Mouse (Mus musculus) CH12.LX (cell line): Measurements from ENCODE around the gene Scrn2. TPM values are rescaled to one million over a fixed set of nuclear protein-coding genes. Genes with fewer than 3 reads are reported as not detected.

Experiments used
- DNase-seq: peaks from one replicate; pipeline ENCODE4 v3.0.0-alpha.2; 2013; ENCODE audit errors: extremely low read depth
- H3K27ac ChIP-seq: 2 replicates; pipeline ENCODE4 v1.5.1; 2012; ENCODE audit warnings: low read depth, mild to moderate bottlenecking, control low read depth, moderate library complexity; ENCODE audit not compliant: insufficient read depth
- H3K27me3 ChIP-seq: replicated peaks from 2 replicates; pipeline ENCODE3; 2012; ENCODE audit warnings: inconsistent platforms
- H3K36me3 ChIP-seq, 2 experiments: replicated peaks in 1 of 2; 2 replicates each; pipeline versions ENCODE3 to v1.6.1; 2012; ENCODE audit warnings: inconsistent platforms in 1 of 2, low read length in 1 of 2, mild to moderate bottlenecking in 1 of 2, mixed read lengths in 1 of 2, moderate library complexity in 1 of 2; ENCODE audit not compliant: control insufficient read depth in 1 of 2, insufficient read depth in 1 of 2
- H3K4me1 ChIP-seq, 2 experiments: 2 replicates each; pipeline ENCODE4 v1.6.1; 2012; ENCODE audit warnings: inconsistent platforms in 1 of 2, moderate library complexity in 1 of 2; ENCODE audit not compliant: insufficient read depth in 2 of 2, control insufficient read depth in 1 of 2
- H3K4me2 ChIP-seq: 2 replicates; pipeline ENCODE4 v1.6.1; 2012; ENCODE audit warnings: low read depth, mild to moderate bottlenecking, control low read depth; ENCODE audit not compliant: poor library complexity, insufficient read depth, severe bottlenecking
- H3K4me3 ChIP-seq, 3 experiments: fragments of 150-350 bp in 1 of 3; sonication (generic) in 1 of 3; replicated peaks in 1 of 3; 2 replicates each; pipeline versions ENCODE3 to v1.5.1; 2011 to 2012; ENCODE audit warnings: low read depth in 2 of 3, low read length in 2 of 3, mild to moderate bottlenecking in 2 of 3, moderate library complexity in 2 of 3, control low read depth in 1 of 3, improper control_type of control experiment in 1 of 3, inconsistent platforms in 1 of 3, mixed read lengths in 1 of 3; ENCODE audit not compliant: poor library complexity in 1 of 3
- H3K79me2 ChIP-seq: replicated peaks from 2 replicates; pipeline ENCODE4 v1.6.1; 2012; ENCODE audit warnings: mild to moderate bottlenecking, moderate library complexity; ENCODE audit not compliant: control insufficient read depth, poor library complexity, insufficient read depth, severe bottlenecking; ENCODE audit errors: extremely low read depth
- H3K9ac ChIP-seq: 2 replicates; pipeline ENCODE4 v1.6.1; 2012; ENCODE audit warnings: low read depth, mild to moderate bottlenecking, control low read depth, moderate library complexity; ENCODE audit not compliant: insufficient read depth
- H3K9me3 ChIP-seq: replicated peaks from 2 replicates; pipeline ENCODE3; 2012; ENCODE audit warnings: low read length, inconsistent platforms, mixed read lengths
- CHD1 ChIP-seq: IDR thresholded peaks from 2 replicates; pipeline ENCODE4 v1.6.1; 2012; ENCODE audit warnings: low read depth, low read length, improper control_type of control experiment, inconsistent platforms
- CHD2 ChIP-seq: IDR thresholded peaks from 2 replicates; pipeline ENCODE4 v1.6.1; 2011; ENCODE audit warnings: low read length, improper control_type of control experiment
- CTCF ChIP-seq, 2 experiments: IDR thresholded peaks in 1 of 2; conservative IDR thresholded peaks in 1 of 2; 2 replicates each; pipeline ENCODE4 v1.5.1; 2011 to 2012; ENCODE audit warnings: low read depth in 2 of 2, low read length in 2 of 2, improper control_type of control experiment in 1 of 2, inconsistent platforms in 1 of 2, mild to moderate bottlenecking in 1 of 2, moderate library complexity in 1 of 2
- E2F4 ChIP-seq: IDR thresholded peaks from 2 replicates; pipeline ENCODE4 v1.6.1; 2011; ENCODE audit warnings: low read depth, low read length, improper control_type of control experiment; ENCODE audit not compliant: insufficient replicate concordance
- ELF1 ChIP-seq: IDR thresholded peaks from 2 replicates; pipeline ENCODE4 v1.6.1; 2014; ENCODE audit warnings: low read depth, mild to moderate bottlenecking, inconsistent platforms, low read length, improper control_type of control experiment
- ETS1 ChIP-seq: conservative IDR thresholded peaks from 2 replicates; pipeline ENCODE4 v1.6.1; 2012; ENCODE audit warnings: low read depth, mild to moderate bottlenecking, inconsistent platforms, low read length, improper control_type of control experiment, moderate library complexity
- GABPA ChIP-seq: IDR thresholded peaks from 2 replicates; pipeline ENCODE4 v1.6.1; 2012; ENCODE audit warnings: low read depth, low read length, improper control_type of control experiment, inconsistent platforms; ENCODE audit not compliant: insufficient replicate concordance
- IRF4 ChIP-seq: IDR thresholded peaks from 2 replicates; pipeline ENCODE4 v1.6.1; 2014; ENCODE audit warnings: low read depth, mild to moderate bottlenecking, inconsistent platforms, low read length, improper control_type of control experiment
- JUN ChIP-seq: IDR thresholded peaks from 2 replicates; pipeline ENCODE4 v1.6.1; 2011; ENCODE audit warnings: low read depth, mild to moderate bottlenecking, low read length, improper control_type of control experiment, moderate library complexity; ENCODE audit not compliant: insufficient read depth
- MAFK ChIP-seq: IDR thresholded peaks from 2 replicates; pipeline ENCODE4 v1.6.1; 2011; ENCODE audit warnings: low read length, improper control_type of control experiment; ENCODE audit not compliant: insufficient replicate concordance
- MAX ChIP-seq: IDR thresholded peaks from 2 replicates; pipeline ENCODE4 v1.6.1; 2011; ENCODE audit warnings: low read length, improper control_type of control experiment
- MXI1 ChIP-seq: IDR thresholded peaks from 2 replicates; pipeline ENCODE4 v1.6.1; 2011; ENCODE audit warnings: mild to moderate bottlenecking, low read depth, low read length, improper control_type of control experiment
- MYC ChIP-seq: IDR thresholded peaks from 2 replicates; pipeline ENCODE4 v1.6.1; 2011; ENCODE audit warnings: low read depth, mild to moderate bottlenecking, improper control_type of control experiment, low read length
- NELFE ChIP-seq: IDR thresholded peaks from 2 replicates; pipeline ENCODE4 v1.6.1; 2011; ENCODE audit warnings: low read depth, low read length, improper control_type of control experiment
- NRF1 ChIP-seq: IDR thresholded peaks from 2 replicates; pipeline ENCODE4 v1.6.1; 2014; ENCODE audit warnings: low read depth, mild to moderate bottlenecking, inconsistent platforms, low read length, improper control_type of control experiment, moderate library complexity
- PAX5 ChIP-seq: IDR thresholded peaks from 2 replicates; pipeline ENCODE4 v1.6.1; 2012; ENCODE audit warnings: low read length, inconsistent platforms, mixed read lengths
- POLR2AphosphoS2 ChIP-seq: IDR thresholded peaks from 2 replicates; pipeline ENCODE4 v1.6.1; 2011; ENCODE audit warnings: low read depth, low read length, improper control_type of control experiment
- RAD21 ChIP-seq: IDR thresholded peaks from 2 replicates; pipeline ENCODE4 v1.6.1; 2011; ENCODE audit warnings: low read depth, mild to moderate bottlenecking, low read length, improper control_type of control experiment, moderate library complexity
- TBP ChIP-seq: conservative IDR thresholded peaks from 2 replicates; pipeline ENCODE4 v1.6.1; 2011; ENCODE audit warnings: low read depth, low read length, improper control_type of control experiment
- TCF12 ChIP-seq: IDR thresholded peaks from 2 replicates; pipeline ENCODE4 v1.6.1; 2014; ENCODE audit warnings: low read depth, mild to moderate bottlenecking, inconsistent platforms, low read length, improper control_type of control experiment
- UBTF ChIP-seq: IDR thresholded peaks from 2 replicates; pipeline ENCODE4 v1.6.1; 2012; ENCODE audit warnings: low read depth, mild to moderate bottlenecking, inconsistent platforms, low read length, improper control_type of control experiment, moderate library complexity
- USF1 ChIP-seq: IDR thresholded peaks from 2 replicates; pipeline ENCODE4 v1.6.1; 2014; ENCODE audit warnings: low read depth, mild to moderate bottlenecking, inconsistent platforms, low read length, improper control_type of control experiment
- ZC3H11A ChIP-seq: IDR thresholded peaks from 2 replicates; pipeline ENCODE4 v1.6.1; 2012; ENCODE audit warnings: low read depth, mild to moderate bottlenecking, inconsistent platforms, low read length, improper control_type of control experiment
- ZMIZ1 ChIP-seq: IDR thresholded peaks from 2 replicates; pipeline ENCODE4 v1.6.1; 2012; ENCODE audit warnings: low read depth, mild to moderate bottlenecking, inconsistent platforms, low read length, improper control_type of control experiment
- ZNF384 ChIP-seq: IDR thresholded peaks from 2 replicates; pipeline ENCODE4 v1.6.1; 2012; ENCODE audit warnings: low read depth, low read length, improper control_type of control experiment, inconsistent platforms
- dilution Hi-C: fragments of 300-500 bp; cut with MboI; formaldehyde crosslinking; loops from 2 replicates; pipeline ENCODE4 v1.14.3; 2020; ENCODE audit warnings: low sequenced_read_pairs; ENCODE audit not compliant: extremely low pct_unique_long_range_greater_than_20kb, extremely low pct_ligation_motif_present
- in situ Hi-C: fragments of 300-500 bp; cut with MboI; formaldehyde crosslinking; loops from 3 replicates; pipeline ENCODE4 v1.14.3; 2019; ENCODE audit warnings: low sequenced_read_pairs, low pct_ligation_motif_present, low pct_unique_long_range_greater_than_20kb, mixed read lengths
- polyA plus RNA-seq: library from polyadenylated mRNA; unstranded; fragments of >175 nt; gene quantifications from 2 replicates; pipeline ENCODE4 v1.2.1, GENCODE M21; 2012; ENCODE audit warnings: low read depth; ENCODE audit not compliant: insufficient read length
- total RNA-seq, 2 experiments: library from RNA; depleted of rRNA; stranded (reverse); fragments of 300-350 nt in 1 of 2; fragments of >200 nt in 1 of 2; gene quantifications; 2 replicates each; pipeline ENCODE4 v1.2.3; 2012 to 2014

Scrn2 gene
- total and polyA plus RNA-seq, 3 experiments: 34.5 to 55.8 (median 35.2) TPM

DNA sequence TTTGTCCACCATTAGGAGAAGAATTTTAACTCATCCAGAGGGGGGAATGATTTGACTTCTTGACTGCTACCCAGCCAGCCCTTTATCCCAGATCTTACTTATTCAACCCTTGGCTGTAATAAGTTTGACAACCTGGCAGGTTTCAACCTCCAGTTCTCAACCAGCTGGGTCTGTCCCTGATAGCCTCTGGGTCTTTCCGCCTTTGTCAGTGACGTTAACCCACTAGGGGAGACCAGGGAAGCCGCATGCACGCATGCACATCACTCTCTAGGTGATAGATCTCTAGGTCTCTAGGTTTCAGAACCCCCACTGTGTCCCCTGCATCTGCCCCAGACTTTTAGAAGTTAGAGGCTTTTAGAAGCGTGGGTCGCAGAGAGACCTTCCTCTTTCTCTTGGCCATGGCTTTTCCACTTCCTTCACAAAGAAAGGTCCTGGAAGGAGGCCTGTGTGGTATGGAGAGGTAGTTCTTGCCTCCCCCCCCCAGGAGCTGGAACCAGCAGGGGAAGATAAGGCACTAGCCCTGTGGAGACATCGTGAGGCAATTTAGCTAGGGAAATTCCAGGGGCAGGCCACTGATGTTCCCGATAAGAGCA is 20.4 kb upstream of the Scrn2 start (continued):
- TF ChIP-seq E2F4 (no peak), UBTF (peak; percentile 94), RAD21 (no peak), POLR2AphosphoS2 (no peak), ZMIZ1 (no peak), CTCF (conservative IDR thresholded peaks at IDR 0.05 in 1 of 2, IDR thresholded peaks at IDR 0.05 in 1 of 2; ENCODE audit: low read depth in 2 of 2, low read length in 2 of 2) (no peak), MXI1 (0 out of 2 replicates have a peak, but pooled peaks have one; percentile 26), JUN (no peak), ZC3H11A (no peak), NELFE (no peak), MAX (no peak), MAFK (no peak), NRF1 (peak; percentile 55), USF1 (no peak), ETS1 (peak; percentile 74), TCF12 (peak; percentile 38; the same call in 1 of the 2 replicates), PAX5 (no peak), ELF1 (peak; percentile 61), MYC (no peak), CHD1 (no peak)

DNA sequence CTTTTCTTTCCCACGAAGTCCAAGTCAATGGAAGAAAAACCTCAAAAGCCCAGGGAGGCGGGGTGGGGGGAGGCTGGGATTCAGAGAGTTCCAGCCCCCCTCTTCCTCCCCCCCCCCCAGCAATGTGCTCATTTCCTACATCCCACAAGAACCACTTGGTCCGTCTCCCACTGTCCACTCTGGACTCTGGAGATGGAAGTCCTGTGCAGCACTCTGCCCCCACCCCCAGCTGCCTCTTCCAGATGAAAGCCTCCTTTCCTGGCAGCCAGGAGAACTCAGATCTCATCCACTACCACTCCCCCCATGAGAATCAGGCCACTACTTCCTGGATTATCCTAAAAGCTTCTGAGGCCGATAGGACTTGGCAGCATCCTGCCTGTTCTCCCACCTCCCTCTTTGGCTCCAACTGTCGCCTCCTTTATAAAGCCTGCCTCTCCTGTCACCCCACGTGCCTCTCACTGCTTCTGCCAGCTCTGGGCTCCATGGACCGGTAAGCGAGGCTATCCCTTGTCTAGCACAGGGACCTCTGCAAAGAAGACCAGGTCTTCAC is 16.5 kb upstream of the Scrn2 start, which contains the start of gene Sp6:
Gene Sp6, plus strand, starts transcription at position 274 of the 550 bp plus-strand sequence.
- TF ChIP-seq PAX5 (no peak), ZNF384 (no peak), POLR2AphosphoS2 (no peak), USF1 (no peak), NELFE (no peak), GABPA (no peak), IRF4 (no peak), TBP (no peak), CHD2 (no peak)
- Histone ChIP-seq H3K27me3 (peaks cover 19% of the 10 kb centered on the region), H3K4me2 (no peak within 1 kb of the TSS), H3K9ac (no peak within 1 kb of the TSS), H3K4me1 (peaks cover 32 to 68% of the 10 kb centered on the region in 2 experiments), H3K27ac (no peak within 1 kb of the TSS), H3K36me3 (no peaks in the 10 kb centered on the region), H3K9me3 (no peaks in the 10 kb centered on the region), H3K4me3 (no peak within 1 kb of the TSS), H3K79me2 (no peaks in the 10 kb centered on the region)
- in situ Hi-C loops: no loop called here
- no peak for DNase-seq
- dilution Hi-C loops: no loop called here
